Mouse (Mus musculus): ENCODE measurements around the gene Gpr108.

DNA sequence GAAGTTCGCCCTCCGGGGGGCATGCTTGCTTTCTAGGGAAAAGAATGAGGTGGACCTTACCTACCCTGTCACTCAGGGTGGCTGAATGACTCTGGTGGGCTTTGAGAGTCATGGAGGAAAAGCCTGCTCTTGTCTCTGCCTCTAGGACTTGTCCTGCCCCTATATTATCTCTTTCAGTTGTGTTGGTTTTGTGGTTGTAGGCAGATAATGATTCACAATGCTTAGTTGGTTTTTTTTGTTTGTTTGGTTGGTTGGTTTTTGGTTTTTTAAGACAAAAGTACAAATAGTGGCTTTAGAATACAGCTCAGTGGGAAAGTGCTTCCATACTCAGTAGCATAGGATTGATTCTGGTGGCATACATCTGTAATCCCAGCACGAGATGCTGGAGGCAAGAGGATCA is 19.4 kb downstream of the Gpr108 start:
- TF ChIP-seq CTCF (conservative IDR thresholded peaks at IDR 0.05; ENCODE audit: low read length), result no peak
- no peak for TF ChIP-seq POU5F1 (IDR thresholded peaks at IDR 0.05; ENCODE audit: borderline replicate concordance, low read length)
- TF ChIP-seq NANOG (IDR thresholded peaks at IDR 0.05; ENCODE audit: borderline replicate concordance, low read length), result no peak

Data from E14TG2a.4 (cell line).